Mouse (Mus musculus): Measurements from ENCODE around the gene Dnajb13.

- no peak for TF ChIP-seq POLR2A (IDR thresholded peaks at IDR 0.05; ENCODE audit: control insufficient read depth, extremely low read depth, insufficient read depth, low read length, poor library complexity)
- no peak for TF ChIP-seq CTCF (IDR thresholded peaks at IDR 0.05; ENCODE audit: borderline replicate concordance, control insufficient read depth, extremely low read depth, insufficient read depth, low read length, poor library complexity)
Measured at GRCm38 (mm10) chr7:100539516-100539915, 24.8 kb upstream of the Dnajb13 start.

Measured in thymus, adult 2 months (tissue).